Mouse (Mus musculus) liver, embryonic 15.5 days (tissue): ENCODE measurements around the gene Itih1. TPM values are rescaled to one million over a fixed set of nuclear protein-coding genes. Genes with fewer than 3 reads are reported as not detected.

Experiments used
- ATAC-seq: fragments of 200-750 bp; cut with Nextera tagmentation; 2 replicates; pipeline ENCODE4 v1.8.0; 2017; ENCODE audit warnings: moderate number of reproducible peaks, mild to moderate bottlenecking, moderate library complexity; ENCODE audit not compliant: insufficient read depth
- H3K27ac ChIP-seq: fragments of 300-500 bp; sonication (generic); replicated peaks from 2 replicates; pipeline ENCODE4 v1.5.1; 2015; ENCODE audit warnings: mild to moderate bottlenecking, inconsistent platforms
- H3K27me3 ChIP-seq: fragments of 300-500 bp; sonication (generic); 2 replicates; pipeline ENCODE4 v1.6.1; 2015; ENCODE audit warnings: mild to moderate bottlenecking, inconsistent platforms
- H3K36me3 ChIP-seq: fragments of 300-500 bp; sonication (generic); replicated peaks from 2 replicates; pipeline ENCODE4 v1.6.1; 2015; ENCODE audit warnings: moderate library complexity, mild to moderate bottlenecking, inconsistent platforms
- H3K4me1 ChIP-seq: fragments of 300-500 bp; sonication (generic); replicated peaks from 2 replicates; pipeline ENCODE4 v1.6.1; 2015; ENCODE audit warnings: inconsistent platforms
- H3K4me2 ChIP-seq: fragments of 300-500 bp; sonication (generic); 2 replicates; pipeline ENCODE4 v1.6.1; 2015; ENCODE audit warnings: moderate library complexity, mild to moderate bottlenecking, inconsistent platforms
- H3K4me3 ChIP-seq: fragments of 300-500 bp; sonication (generic); replicated peaks from 2 replicates; pipeline ENCODE4 v1.5.1; 2015; ENCODE audit warnings: mild to moderate bottlenecking, inconsistent platforms
- H3K9ac ChIP-seq: fragments of 300-500 bp; sonication (generic); 2 replicates; pipeline ENCODE4 v1.6.1; 2015; ENCODE audit warnings: moderate library complexity, mild to moderate bottlenecking, inconsistent platforms
- H3K9me3 ChIP-seq: fragments of 300-500 bp; sonication (generic); replicated peaks from 2 replicates; pipeline ENCODE4 v1.6.1; 2016; ENCODE audit warnings: inconsistent platforms
- WGBS: fragments of 180-500 bp; shearing (Covaris S2); methylation state at CpG from one replicate; pipeline ENCODE4 v1.1.7; 2015; ENCODE audit warnings: mixed read lengths; ENCODE audit not compliant: insufficient replicate concordance; 5-methylcytosine and 5-hydroxymethylcytosine counted together
- polyA plus RNA-seq: library from polyadenylated mRNA; unstranded; fragments of >200 nt; fragmentation: Nextera tagmentation; extraction: Ambion mirVana; gene quantifications from 2 replicates; pipeline ENCODE4 v1.2.1, GENCODE M21; 2015

Itih1 gene
- polyA plus RNA-seq = 53.8 and 71.1 TPM in 2 replicates

DNA sequence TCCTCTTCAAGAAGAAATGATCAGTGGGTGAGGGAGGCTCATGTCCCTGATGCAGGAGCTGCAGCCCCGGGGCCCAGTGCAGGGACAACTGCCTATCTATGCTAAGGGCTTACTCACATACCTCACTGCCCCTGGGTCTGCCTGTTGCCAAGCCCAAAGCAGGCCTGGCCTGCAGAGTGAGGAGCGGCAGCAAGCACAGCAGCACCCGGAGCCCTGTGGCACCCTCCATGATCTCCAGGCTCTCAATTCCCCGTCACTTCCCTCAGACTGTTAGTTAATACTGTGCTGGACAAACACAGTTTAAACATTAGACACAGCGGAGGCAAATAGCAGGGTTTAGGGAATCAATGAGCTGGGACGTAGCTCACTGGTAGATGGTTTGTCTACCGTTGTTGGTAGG lies at the start of gene Itih1:
Gene Itih1 (minus strand): TSS at position 252 of the 400 bp plus-strand sequence.
- Histone ChIP-seq H3K4me1 (peaks cover 11% of the 10 kb centered on the region; the same call in 1 of the 2 replicates), H3K27me3 (no peaks in the 10 kb centered on the region), H3K36me3 (no peaks in the 10 kb centered on the region), H3K9ac (0 out of 2 replicates have a peak within 1 kb of the TSS, but pooled peaks have one; percentile 16), H3K4me3 (peak within 1 kb of the TSS; percentile 35), H3K9me3 (no peaks in the 10 kb centered on the region), H3K4me2 (peak within 1 kb of the TSS; percentile 39), H3K27ac (peak within 1 kb of the TSS; percentile 69)
- peak; percentile 23; the same call in 1 of the 2 replicates for ATAC-seq
- 63% methylated on average over 7 of the region's 7 CpGs for WGBS

- ATAC-seq = peak; percentile 22; the same call in 1 of the 2 replicates
- H3K9me3 ChIP-seq = no peaks in the 10 kb centered on the region
- H3K27me3 ChIP-seq = no peaks in the 10 kb centered on the region
- peak overlapping the region; percentile 29; the same call in 1 of the 2 replicates for H3K27ac ChIP-seq
- 52% methylated on average over 3 of the region's 3 CpGs for WGBS
- no peak overlapping the region for H3K4me2 ChIP-seq
- H3K4me3 ChIP-seq = no peak overlapping the region
- no peaks in the 10 kb centered on the region for H3K4me1 ChIP-seq
- no peak overlapping the region for H3K9ac ChIP-seq
- 0 out of 2 replicates have a peak, but pooled peaks cover 4% of the 10 kb centered on the region for H3K36me3 ChIP-seq
Observed at GRCm38 (mm10) chr14:30976222-30976621, 33.1 kb upstream of the Itih1 start.

- no peak overlapping the region for H3K4me3 ChIP-seq
Observed at GRCm38 (mm10) chr14:30974204-30974603, 31.1 kb upstream of the Itih1 start.

GRCm38 (mm10) chr14:30960366-30960765 lies 17.3 kb upstream of the Itih1 start:
- H3K4me2 ChIP-seq = no peak overlapping the region
- H3K4me3 ChIP-seq = no peak overlapping the region
- no peaks in the 10 kb centered on the region for H3K9me3 ChIP-seq
- ATAC-seq = no peak
- peaks cover 9% of the 10 kb centered on the region; the same call in 1 of the 2 replicates for H3K4me1 ChIP-seq
- peaks cover 6% of the 10 kb centered on the region; the same call in 1 of the 2 replicates for H3K36me3 ChIP-seq
- no peak overlapping the region for H3K27ac ChIP-seq
- H3K9ac ChIP-seq = no peak overlapping the region; the same call in 1 of the 2 replicates
- no peaks in the 10 kb centered on the region for H3K27me3 ChIP-seq
- WGBS = 78% methylated on average over 1 of the region's 1 CpGs

More at GRCm38 (mm10) chr14:30974204-30974603, 31.1 kb upstream of the Itih1 start:
- Histone ChIP-seq H3K4me2 (no peak overlapping the region), H3K9me3 (no peaks in the 10 kb centered on the region), H3K27ac (no peak overlapping the region), H3K27me3 (no peaks in the 10 kb centered on the region), H3K9ac (no peak overlapping the region), H3K36me3 (no peaks in the 10 kb centered on the region), H3K4me1 (no peaks in the 10 kb centered on the region)
- no peak for ATAC-seq
- WGBS = 61% methylated on average over 6 of the region's 6 CpGs

DNA sequence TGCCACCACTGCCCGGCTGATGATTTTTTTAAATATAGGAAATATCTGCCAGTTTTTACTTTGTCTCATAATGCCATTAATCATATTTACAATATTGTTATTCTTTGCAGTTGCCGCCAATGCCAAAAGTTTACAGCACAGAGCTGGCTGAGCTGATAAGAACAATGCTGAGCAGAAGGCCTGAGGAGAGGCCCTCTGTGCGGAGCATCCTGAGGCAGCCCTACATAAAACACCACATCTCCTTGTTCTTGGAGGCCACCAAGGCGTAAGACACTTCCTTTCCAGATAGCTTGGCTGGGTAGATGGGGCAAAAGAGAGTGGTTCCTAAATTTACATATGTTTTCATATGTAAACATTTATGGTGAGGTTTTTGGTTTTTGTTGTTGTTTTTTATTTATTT lies 15.9 kb upstream of the Itih1 start:
- Histone ChIP-seq H3K9ac (no peak overlapping the region), H3K9me3 (no peaks in the 10 kb centered on the region), H3K27me3 (no peaks in the 10 kb centered on the region), H3K36me3 (peaks cover 6% of the 10 kb centered on the region; the same call in 1 of the 2 replicates), H3K4me2 (no peak overlapping the region), H3K4me3 (no peak overlapping the region), H3K27ac (no peak overlapping the region), H3K4me1 (peaks cover 9% of the 10 kb centered on the region; the same call in 1 of the 2 replicates)
- ATAC-seq = no peak
- 49% methylated on average over 4 of the region's 4 CpGs for WGBS

DNA sequence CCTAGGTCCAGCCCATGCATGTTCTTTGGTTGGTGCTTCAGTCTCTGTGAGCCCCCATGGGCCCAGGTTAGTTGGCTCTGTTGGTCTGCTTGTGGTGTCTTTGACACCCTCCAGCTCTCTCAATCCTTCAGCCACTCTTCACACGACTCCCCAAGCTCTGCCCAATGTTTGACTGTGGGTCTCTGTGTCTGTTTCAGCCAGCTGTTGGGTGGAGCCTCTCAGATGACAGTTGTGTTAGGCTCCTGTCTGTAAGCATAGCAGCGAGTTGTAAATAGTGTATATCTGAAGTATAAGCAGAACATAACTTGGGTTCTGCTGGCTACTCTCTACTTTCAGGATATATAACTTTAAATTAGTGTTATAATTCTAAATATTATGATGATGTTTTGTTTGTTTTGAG lies 15.4 kb upstream of the Itih1 start:
- H3K27me3 ChIP-seq = no peaks in the 10 kb centered on the region
- no peak overlapping the region for H3K4me2 ChIP-seq
- no peak overlapping the region for H3K9ac ChIP-seq
- peaks cover 9% of the 10 kb centered on the region; the same call in 1 of the 2 replicates for H3K4me1 ChIP-seq
- H3K27ac ChIP-seq = no peak overlapping the region
- H3K9me3 ChIP-seq = no peaks in the 10 kb centered on the region
- H3K36me3 ChIP-seq = peaks cover 6% of the 10 kb centered on the region; the same call in 1 of the 2 replicates
- 50% methylated on average over 2 of the region's 2 CpGs for WGBS
- no peak overlapping the region for H3K4me3 ChIP-seq
- ATAC-seq = no peak

- H3K4me1 ChIP-seq = peaks cover 12% of the 10 kb centered on the region
- H3K9me3 ChIP-seq = no peaks in the 10 kb centered on the region
- ATAC-seq = peak; percentile 99
- no peaks in the 10 kb centered on the region for H3K27me3 ChIP-seq
- WGBS = under 1% methylated on average over 57 of the region's 57 CpGs
- no peaks in the 10 kb centered on the region; the same call in 1 of the 2 replicates for H3K36me3 ChIP-seq
- H3K4me2 ChIP-seq = peak within 1 kb of the TSS; percentile 90
- H3K9ac ChIP-seq = peak within 1 kb of the TSS; percentile 70
- H3K4me3 ChIP-seq = peak within 1 kb of the TSS; percentile 73
- peak within 1 kb of the TSS; percentile 54 for H3K27ac ChIP-seq
Observed at GRCm38 (mm10) chr14:30951154-30951825, 8.2 kb upstream of the Itih1 start, which contains the start of gene Nek4. TSS of gene Nek4 (plus strand) at chr14:30951377.

DNA sequence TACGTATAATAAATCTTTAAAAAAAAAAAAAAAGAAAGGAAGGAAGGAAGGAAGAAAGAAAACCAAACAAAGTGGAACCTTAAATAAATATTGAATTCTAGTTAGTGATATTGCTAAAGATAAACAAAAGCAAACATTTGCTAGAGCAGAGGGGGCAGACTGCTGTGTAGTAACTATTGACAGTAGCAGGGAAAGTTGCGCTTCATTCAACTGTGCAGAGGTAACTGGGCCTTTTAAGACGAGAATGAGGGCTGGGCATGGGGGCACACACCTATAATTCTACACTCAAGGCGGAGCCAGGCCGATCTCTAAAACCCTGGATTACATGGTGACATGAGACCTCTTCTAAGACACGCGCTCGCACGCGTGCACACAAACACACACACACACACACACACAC lies 6.9 kb upstream of the Itih1 start:
- no peaks in the 10 kb centered on the region for H3K27me3 ChIP-seq
- H3K4me3 ChIP-seq = no peak overlapping the region
- H3K4me1 ChIP-seq = peaks cover 14% of the 10 kb centered on the region
- no peak for ATAC-seq
- no peaks in the 10 kb centered on the region for H3K36me3 ChIP-seq
- H3K27ac ChIP-seq = 0 out of 2 replicates have a peak overlapping the region, but pooled peaks have one; percentile 6
- no peak overlapping the region for H3K9ac ChIP-seq
- H3K9me3 ChIP-seq = no peaks in the 10 kb centered on the region
- WGBS = 86% methylated on average over 10 of the region's 10 CpGs
- no peak overlapping the region for H3K4me2 ChIP-seq

- Histone ChIP-seq H3K36me3 (no peaks in the 10 kb centered on the region), H3K9ac (no peak overlapping the region), H3K9me3 (no peaks in the 10 kb centered on the region), H3K4me1 (peaks cover 11% of the 10 kb centered on the region; the same call in 1 of the 2 replicates), H3K4me2 (no peak overlapping the region), H3K27me3 (no peaks in the 10 kb centered on the region), H3K27ac (peak overlapping the region; percentile 69), H3K4me3 (no peak overlapping the region)
- WGBS = 53% methylated on average over 2 of the region's 2 CpGs
- peak; percentile 77 for ATAC-seq
Observed at GRCm38 (mm10) chr14:30944745-30945144, 1.7 kb upstream of the Itih1 start.

- Histone ChIP-seq H3K9ac (no peak overlapping the region), H3K4me1 (peaks cover 11% of the 10 kb centered on the region; the same call in 1 of the 2 replicates), H3K36me3 (no peaks in the 10 kb centered on the region), H3K27me3 (no peaks in the 10 kb centered on the region), H3K9me3 (no peaks in the 10 kb centered on the region), H3K27ac (peak overlapping the region; percentile 69), H3K4me3 (no peak overlapping the region), H3K4me2 (peak overlapping the region; percentile 3; the same call in 1 of the 2 replicates)
- 47% methylated on average over 11 of the region's 11 CpGs for WGBS
- peak; percentile 49 for ATAC-seq
Observed at GRCm38 (mm10) chr14:30943860-30944674, 978 bp upstream of the Itih1 start.

GRCm38 (mm10) chr14:30942254-30942653 lies 835 bp downstream of the Itih1 start:
- Histone ChIP-seq H3K4me1 (peaks cover 11% of the 10 kb centered on the region; the same call in 1 of the 2 replicates), H3K36me3 (no peaks in the 10 kb centered on the region), H3K4me2 (peak overlapping the region; percentile 20; the same call in 1 of the 2 replicates), H3K27me3 (no peaks in the 10 kb centered on the region), H3K27ac (no peak overlapping the region), H3K9me3 (no peaks in the 10 kb centered on the region), H3K9ac (no peak overlapping the region), H3K4me3 (no peak overlapping the region)
- 71% methylated on average over 4 of the region's 4 CpGs for WGBS
- no peak for ATAC-seq
